Mouse (Mus musculus) ES-Bruce4 (cell line): ENCODE data around the gene D1Ertd622e. TPM values are rescaled to one million over a fixed set of nuclear protein-coding genes. Genes with fewer than 3 reads are reported as not detected.

ENCODE experiments used
- H3K27ac ChIP-seq: 2 replicates; pipeline ENCODE4 v1.5.1; 2012; ENCODE audit warnings: low read length, inconsistent platforms; ENCODE audit not compliant: insufficient read depth
- H3K27me3 ChIP-seq: 2 replicates; pipeline ENCODE4 v1.6.1; 2012; ENCODE audit warnings: mild to moderate bottlenecking, low read length, inconsistent platforms; ENCODE audit not compliant: control insufficient read depth, poor library complexity, insufficient read depth, severe bottlenecking
- H3K36me3 ChIP-seq: 2 replicates; pipeline ENCODE4 v1.6.1; 2012; ENCODE audit warnings: inconsistent platforms, mild to moderate bottlenecking, low read length, moderate library complexity; ENCODE audit not compliant: control insufficient read depth, poor library complexity, insufficient read depth, severe bottlenecking
- H3K4me1 ChIP-seq: one replicate; pipeline ENCODE4 v1.8.1; 2011; ENCODE audit warnings: low read length; ENCODE audit not compliant: control insufficient read depth, insufficient read depth
- H3K4me3 ChIP-seq: 2 replicates; pipeline ENCODE4 v1.5.1; 2011; ENCODE audit warnings: low read depth, mild to moderate bottlenecking, low read length
- H3K9ac ChIP-seq: 2 replicates; pipeline ENCODE4 v1.6.1; 2012; ENCODE audit warnings: low read depth, mild to moderate bottlenecking, inconsistent platforms; ENCODE audit not compliant: poor library complexity, severe bottlenecking
- H3K9me3 ChIP-seq: replicated peaks from 2 replicates; pipeline ENCODE4 v1.6.1; 2012; ENCODE audit warnings: mild to moderate bottlenecking, low read length, inconsistent platforms; ENCODE audit not compliant: control insufficient read depth, poor library complexity, insufficient read depth, severe bottlenecking
- CTCF ChIP-seq: IDR thresholded peaks from one replicate; pipeline ENCODE4 v1.8.1; 2011; ENCODE audit warnings: low read depth, low read length
- EP300 ChIP-seq: IDR thresholded peaks from 2 replicates; pipeline ENCODE4 v1.6.1; 2011; ENCODE audit warnings: low read depth, low read length; ENCODE audit not compliant: insufficient read depth
- POLR2A ChIP-seq: IDR thresholded peaks from one replicate; pipeline ENCODE4 v1.8.1; 2011; ENCODE audit warnings: low read length; ENCODE audit not compliant: insufficient read depth
- polyA plus RNA-seq: library from polyadenylated mRNA; stranded (reverse); fragments of >200 nt; gene quantifications from 2 replicates; pipeline ENCODE4 v1.2.4, GENCODE M21; 2011; ENCODE audit warnings: low read depth; ENCODE audit not compliant: missing spikeins, insufficient read depth, insufficient read length

Gene D1Ertd622e
- polyA plus RNA-seq, 1 experiment, result 6.4 TPM

DNA sequence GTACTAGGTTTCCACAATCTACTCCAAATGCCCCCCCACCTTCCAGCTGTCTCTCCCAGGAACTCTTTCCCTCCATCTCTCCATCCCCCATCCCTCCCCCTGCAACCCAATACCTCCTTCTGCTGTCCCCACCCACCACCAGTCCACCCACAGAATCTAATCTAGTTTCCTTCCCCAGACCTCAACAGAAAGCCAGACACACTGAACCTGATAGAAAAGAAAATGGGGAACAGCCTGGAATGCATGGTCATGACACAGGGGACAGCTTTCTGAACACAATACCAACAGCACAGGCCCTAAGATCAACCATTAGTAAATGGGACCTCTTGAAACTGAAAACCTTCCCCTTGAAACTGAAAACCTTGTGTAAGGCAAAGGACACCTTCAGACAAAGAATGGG is 32.0 kb upstream of the D1Ertd622e start:
- Histone ChIP-seq H3K27ac (no peak overlapping the region), H3K4me1 (no peaks in the 10 kb centered on the region), H3K27me3 (no peaks in the 10 kb centered on the region), H3K9ac (no peak overlapping the region), H3K4me3 (no peak overlapping the region), H3K36me3 (no peaks in the 10 kb centered on the region), H3K9me3 (no peaks in the 10 kb centered on the region)
- TF ChIP-seq POLR2A (no peak), EP300 (no peak), CTCF (no peak)

DNA sequence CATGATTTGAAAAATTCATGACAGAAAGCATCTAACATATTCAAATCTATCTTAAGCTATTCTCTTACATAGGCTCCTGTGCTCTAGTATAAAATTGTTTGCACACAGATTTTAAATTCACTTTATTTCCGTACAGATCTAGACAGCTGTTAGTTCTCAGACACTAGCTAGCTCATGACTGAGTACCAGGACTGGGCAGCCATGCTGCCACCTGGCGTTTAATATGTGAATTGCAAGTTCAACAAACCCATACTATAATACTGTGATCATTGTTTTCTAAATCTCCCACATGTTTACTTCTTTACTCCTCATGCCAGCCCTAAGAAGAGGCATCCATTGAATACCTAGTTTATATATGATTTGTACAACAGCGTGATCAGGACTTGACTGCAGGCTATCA is 26.9 kb upstream of the D1Ertd622e start:
- H3K27ac ChIP-seq, result no peak overlapping the region
- no peaks in the 10 kb centered on the region for H3K9me3 ChIP-seq
- no peak overlapping the region for H3K4me3 ChIP-seq
- no peaks in the 10 kb centered on the region for H3K4me1 ChIP-seq
- TF ChIP-seq POLR2A (no peak), EP300 (no peak), CTCF (peak; percentile 63)
- H3K9ac ChIP-seq, result no peak overlapping the region
- no peaks in the 10 kb centered on the region for H3K36me3 ChIP-seq
- H3K27me3 ChIP-seq, result no peaks in the 10 kb centered on the region

- no peaks in the 10 kb centered on the region for H3K4me1 ChIP-seq
- H3K4me3 ChIP-seq, result no peak overlapping the region
- H3K36me3 ChIP-seq, result no peaks in the 10 kb centered on the region
- TF ChIP-seq CTCF (no peak), EP300 (no peak), POLR2A (no peak)
- H3K27me3 ChIP-seq, result no peaks in the 10 kb centered on the region
- no peaks in the 10 kb centered on the region for H3K9me3 ChIP-seq
- no peak overlapping the region for H3K9ac ChIP-seq
- no peak overlapping the region for H3K27ac ChIP-seq
Observed at GRCm38 (mm10) chr1:97676526-97677177, 14.8 kb upstream of the D1Ertd622e start.

DNA sequence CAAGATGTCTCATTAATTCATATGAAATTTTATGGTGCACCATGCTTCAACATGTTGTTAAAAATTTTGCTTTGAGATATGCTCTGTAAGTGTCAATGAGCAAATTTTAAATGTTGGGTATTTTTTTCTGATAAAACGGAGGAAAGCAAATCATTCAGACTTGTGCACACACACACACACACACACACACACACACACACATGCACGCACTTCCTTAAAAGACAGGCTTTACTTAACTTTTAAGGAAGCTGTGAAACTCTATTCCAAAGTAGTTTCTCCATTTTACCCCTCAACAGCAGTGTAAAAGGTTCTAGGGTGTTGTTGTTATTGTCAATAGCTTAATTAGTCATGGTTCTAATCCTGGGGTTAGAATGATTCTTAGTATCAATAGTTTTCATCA is 14.2 kb upstream of the D1Ertd622e start:
- Histone ChIP-seq H3K36me3 (no peaks in the 10 kb centered on the region), H3K27ac (no peak overlapping the region), H3K4me3 (no peak overlapping the region), H3K9me3 (no peaks in the 10 kb centered on the region), H3K4me1 (no peaks in the 10 kb centered on the region), H3K9ac (no peak overlapping the region), H3K27me3 (no peaks in the 10 kb centered on the region)
- no peak for TF ChIP-seq EP300
- TF ChIP-seq CTCF, result no peak
- TF ChIP-seq POLR2A, result no peak

DNA sequence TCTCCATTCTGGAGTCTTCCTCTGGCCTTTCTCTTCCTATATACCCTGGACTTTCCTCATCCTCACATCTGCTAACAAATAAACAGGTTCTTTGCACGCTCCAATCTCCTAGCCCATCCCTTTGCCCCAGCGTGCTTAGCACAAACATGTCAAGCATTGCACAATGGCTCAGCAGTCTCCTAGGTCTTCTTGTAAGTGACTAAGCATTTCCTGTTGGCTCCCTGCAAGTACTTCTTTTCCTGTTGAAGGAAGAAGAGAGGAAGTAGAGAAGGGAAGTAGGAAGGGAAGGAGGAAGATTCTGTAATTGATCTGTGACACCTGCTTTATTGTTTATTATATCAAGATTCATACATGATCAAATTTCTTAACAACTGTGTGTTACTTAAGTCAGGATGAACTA is 11.0 kb upstream of the D1Ertd622e start:
- Histone ChIP-seq H3K9me3 (no peaks in the 10 kb centered on the region), H3K4me3 (no peak overlapping the region), H3K36me3 (no peaks in the 10 kb centered on the region), H3K4me1 (no peaks in the 10 kb centered on the region), H3K27me3 (no peaks in the 10 kb centered on the region), H3K27ac (no peak overlapping the region), H3K9ac (no peak overlapping the region)
- TF ChIP-seq CTCF, result no peak
- TF ChIP-seq EP300, result no peak
- TF ChIP-seq POLR2A, result no peak

GRCm38 (mm10) chr1:97667288-97667687 is 5.4 kb upstream of the D1Ertd622e start:
- H3K4me3 ChIP-seq, result no peak overlapping the region
- TF ChIP-seq EP300 (no peak), POLR2A (no peak), CTCF (no peak)
- no peaks in the 10 kb centered on the region; the same call in 1 of the 2 replicates for H3K27me3 ChIP-seq

More at GRCm38 (mm10) chr1:97667288-97667687, 5.4 kb upstream of the D1Ertd622e start:
- Histone ChIP-seq H3K9ac (no peak overlapping the region), H3K4me1 (no peaks in the 10 kb centered on the region), H3K27ac (no peak overlapping the region), H3K9me3 (no peaks in the 10 kb centered on the region), H3K36me3 (no peaks in the 10 kb centered on the region)
